Mouse (Mus musculus): ENCODE measurements around the gene Nmnat2.

DNA sequence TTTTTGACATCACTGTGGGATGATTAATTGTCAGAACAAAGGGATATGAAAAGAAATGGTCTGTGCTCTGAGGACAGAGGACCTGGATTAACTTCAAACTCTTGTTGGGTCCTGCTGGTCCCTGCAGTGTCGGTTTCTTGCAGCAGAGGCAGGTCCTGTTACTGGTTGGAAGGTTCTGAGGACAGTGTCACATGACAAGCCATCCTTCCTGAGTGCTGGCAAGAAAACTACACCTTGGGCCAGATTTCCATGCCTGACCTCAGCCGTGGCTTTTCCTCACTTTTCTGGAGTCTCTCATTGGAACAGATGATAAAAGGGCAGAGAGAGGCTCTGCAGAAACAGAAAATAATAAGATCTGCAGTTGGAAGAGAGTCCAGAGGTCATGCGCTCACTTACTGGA is 20.4 kb downstream of the Nmnat2 start:
- TF ChIP-seq GATA1 (IDR thresholded peaks at IDR 0.05; ENCODE audit: borderline replicate concordance, low read length) (no peak), FLI1 (IDR thresholded peaks at IDR 0.05; ENCODE audit: low read length) (no peak)

Data from megakaryocyte, embryonic 14.5 days (primary cell).